Comparison of ENCODE assay signal across 25 mouse cellular contexts in genomic region chr7:46517158-46517557, GRCm38 (mm10).
"Had no signal": no experiment of that assay in that cellular context is flagged by ENCODE, and none has a peak within 500 bp of the region (broad histone marks: within the 10 kb centered on the region; RNA-seq: fewer than 3 reads in every experiment).

No protein-coding gene starts in this region.

- H3K9ac ChIP-seq: heart, embryonic 13.5 days; heart, embryonic 15.5 days; hindbrain, embryonic 13.5 days; hindbrain, embryonic 15.5 days; kidney, embryonic 15.5 days; limb, embryonic 13.5 days; limb, embryonic 15.5 days had no signal

- H3K27ac ChIP-seq: heart, adult 2 months; heart, embryonic 13.5 days; heart, embryonic 15.5 days; hindbrain, embryonic 13.5 days; hindbrain, embryonic 15.5 days; hindbrain, postnatal 0 days; kidney, embryonic 15.5 days; kidney, postnatal 0 days; limb, embryonic 13.5 days; limb, embryonic 15.5 days had no signal

- H3K4me3 ChIP-seq: heart, adult 2 months; heart, embryonic 13.5 days; heart, embryonic 15.5 days; hindbrain, embryonic 13.5 days; hindbrain, embryonic 15.5 days; kidney, embryonic 15.5 days; limb, embryonic 13.5 days; limb, embryonic 15.5 days had no signal

- H3K27me3 ChIP-seq: heart, embryonic 13.5 days; heart, embryonic 15.5 days; hindbrain, embryonic 15.5 days; kidney, embryonic 15.5 days; limb, embryonic 13.5 days; limb, embryonic 15.5 days had no signal

- DNase-seq: gastrocnemius, postnatal 14 days; gastrocnemius, postnatal 36 days; heart, adult 11 months; heart, adult 2 months; heart, postnatal 14 days; heart, postnatal 36 days; kidney, adult 11 months; kidney, adult 2 months; kidney, adult 9 months; kidney, postnatal 14 days; kidney, postnatal 36 days; layer of hippocampus, adult 9-11 months; layer of hippocampus, postnatal 36 days; left cerebral cortex, postnatal 4 days had no signal

- H3K9me3 ChIP-seq: heart, embryonic 15.5 days; hindbrain, embryonic 13.5 days; hindbrain, embryonic 15.5 days; kidney, embryonic 15.5 days; limb, embryonic 13.5 days; limb, embryonic 15.5 days had no signal

- H3K36me3 ChIP-seq: heart, embryonic 13.5 days; heart, embryonic 15.5 days; hindbrain, embryonic 13.5 days; hindbrain, embryonic 15.5 days; kidney, embryonic 15.5 days; limb, embryonic 13.5 days; limb, embryonic 15.5 days had no signal

- H3K4me2 ChIP-seq: heart, embryonic 11.5 days; heart, embryonic 13.5 days; heart, embryonic 15.5 days; hindbrain, embryonic 13.5 days; hindbrain, embryonic 15.5 days; kidney, embryonic 15.5 days; limb, embryonic 13.5 days; limb, embryonic 15.5 days had no signal

- H3K4me1 ChIP-seq: heart, embryonic 13.5 days; heart, embryonic 15.5 days; kidney, embryonic 15.5 days; limb, embryonic 13.5 days; limb, embryonic 15.5 days had no signal

- ATAC-seq: hindbrain, postnatal 0 days; intestine, embryonic 16.5 days had no signal
